Mouse (Mus musculus) ES-E14 (cell line): ENCODE results near the gene Ccdc116.

Experiments used
- CHD2 ChIP-seq: IDR thresholded peaks from 2 replicates; pipeline ENCODE4 v1.6.1; 2014; ENCODE audit warnings: mild to moderate bottlenecking, low read depth, low read length, inconsistent platforms
- HCFC1 ChIP-seq: IDR thresholded peaks from 2 replicates; pipeline ENCODE4 v1.6.1; 2012; ENCODE audit warnings: low read length, inconsistent platforms, borderline replicate concordance; ENCODE audit not compliant: insufficient read depth
- MAFK ChIP-seq: IDR thresholded peaks from 2 replicates; pipeline ENCODE4 v1.6.1; 2014; ENCODE audit warnings: mild to moderate bottlenecking, low read depth, low read length, inconsistent platforms; ENCODE audit not compliant: insufficient read depth
- ZC3H11A ChIP-seq: IDR thresholded peaks from 2 replicates; pipeline ENCODE4 v1.6.1; 2012; ENCODE audit warnings: low read depth, mild to moderate bottlenecking, inconsistent platforms, low read length, borderline replicate concordance
- ZNF384 ChIP-seq: IDR thresholded peaks from 2 replicates; pipeline ENCODE4 v1.6.1; 2012; ENCODE audit warnings: low read depth, low read length, inconsistent platforms

- no peak for TF ChIP-seq CHD2
- no peak for TF ChIP-seq MAFK
- no peak for TF ChIP-seq HCFC1
- TF ChIP-seq ZNF384: no peak
- TF ChIP-seq ZC3H11A: no peak
Observed at GRCm38 (mm10) chr16:17151874-17152273, 4.8 kb upstream of the Ccdc116 start.
